Comparison of ENCODE assay signal across 9 mouse cellular contexts in genomic region chr1:109983537-109983912, GRCm38 (mm10). TPM values are rescaled to one million over a fixed set of nuclear protein-coding genes. Genes with fewer than 3 reads are reported as not detected.
DNase-seq lines count a peak whose midpoint lies in the region; ATAC-seq lines count a peak whose summit lies in the region.
"Had no signal": no experiment of that assay in that cellular context is flagged by ENCODE, and none has a peak within 500 bp of the region (broad histone marks: within the 10 kb centered on the region; RNA-seq: fewer than 3 reads in every experiment).

No protein-coding gene starts in this region.

- DNase-seq in left cerebral cortex, postnatal 4 days: peak; percentile 30
- DNase-seq in left cerebral cortex, adult 18-20 months (ENCODE audit: low spot score in 2 of 2): no peak
- no peak for DNase-seq in embryonic facial prominence, embryonic 10.5 days (ENCODE audit: low spot score)
- DNase-seq in testis, postnatal 14 days (ENCODE audit: low spot score): no peak
- no peak for DNase-seq in kidney, adult 8-10 months
- DNase-seq in right cerebral cortex, postnatal 14 days: no peak

- H3K4me1 ChIP-seq in embryonic facial prominence, embryonic 10.5 days: peaks cover 8% of the 10 kb centered on the region; the same call in 1 of the 2 replicates
- no peaks in the 10 kb centered on the region; the same call in 1 of the 2 replicates for H3K4me1 ChIP-seq in hindbrain, embryonic 16.5 days (ENCODE audit: control insufficient read depth, insufficient read depth, low read depth, low read length)
- H3K4me1 ChIP-seq in neural tube, embryonic 14.5 days (ENCODE audit: control insufficient read depth, insufficient read depth, low read length): no peaks in the 10 kb centered on the region

- 20% methylated on average over 6 of the region's 6 CpGs for WGBS in embryonic facial prominence, embryonic 10.5 days
- WGBS in hindbrain, embryonic 16.5 days: 9% methylated on average over 6 of the region's 6 CpGs
- WGBS in neural tube, embryonic 14.5 days: 18% methylated on average over 6 of the region's 6 CpGs

- no peaks in the 10 kb centered on the region for H3K36me3 ChIP-seq in embryonic facial prominence, embryonic 10.5 days (replicated peaks)
- no peaks in the 10 kb centered on the region for H3K36me3 ChIP-seq in hindbrain, embryonic 16.5 days (ENCODE audit: control insufficient read depth, insufficient read depth, low read length)
- no peaks in the 10 kb centered on the region for H3K36me3 ChIP-seq in neural tube, embryonic 14.5 days (ENCODE audit: control insufficient read depth, insufficient read depth, low read length)

- H3K4me3 ChIP-seq in embryonic facial prominence, embryonic 10.5 days: peak overlapping the region; percentile 70
- peak overlapping the region; percentile 54 for H3K4me3 ChIP-seq in hindbrain, embryonic 16.5 days (ENCODE audit: low read length)
- peak overlapping the region; percentile 72 for H3K4me3 ChIP-seq in neural tube, embryonic 14.5 days (ENCODE audit: low read depth, low read length)

- H3K9ac ChIP-seq in hindbrain, embryonic 16.5 days (ENCODE audit: low read depth, low read length): peak overlapping the region; percentile 61
- peak overlapping the region; percentile 64 for H3K9ac ChIP-seq in neural tube, embryonic 14.5 days (replicated peaks; ENCODE audit: low read depth, low read length)

- intact Hi-C loops in left cerebral cortex, postnatal 4 days (cut with DNase I): no loop called here

- no peak overlapping the region for H3K27ac ChIP-seq in embryonic facial prominence, embryonic 10.5 days (replicated peaks)
- H3K27ac ChIP-seq in hindbrain, embryonic 16.5 days (ENCODE audit: low read depth, low read length): peak overlapping the region; percentile 84
- peak overlapping the region; percentile 74 for H3K27ac ChIP-seq in neural tube, embryonic 14.5 days (ENCODE audit: low read depth, low read length)

- no peaks in the 10 kb centered on the region for H3K9me3 ChIP-seq in embryonic facial prominence, embryonic 10.5 days
- H3K9me3 ChIP-seq in hindbrain, embryonic 16.5 days (ENCODE audit: control insufficient read depth, low read length): no peaks in the 10 kb centered on the region
- H3K9me3 ChIP-seq in neural tube, embryonic 14.5 days (ENCODE audit: control insufficient read depth, low read length): no peaks in the 10 kb centered on the region

- ATAC-seq in hindbrain, embryonic 16.5 days: no peak
- no peak for ATAC-seq in neural tube, embryonic 14.5 days (ENCODE audit: low read depth)

- H3K4me2 ChIP-seq in hindbrain, embryonic 16.5 days (ENCODE audit: low read length): peak overlapping the region; percentile 76
- H3K4me2 ChIP-seq in neural tube, embryonic 14.5 days (ENCODE audit: low read depth, low read length): peak overlapping the region; percentile 75

- H3K27me3 ChIP-seq in embryonic facial prominence, embryonic 10.5 days (replicated peaks; ENCODE audit: low read depth, poor library complexity, severe bottlenecking): peaks cover 30% of the 10 kb centered on the region
- no peaks in the 10 kb centered on the region for H3K27me3 ChIP-seq in hindbrain, embryonic 16.5 days (replicated peaks; ENCODE audit: control insufficient read depth, insufficient read depth, low read length)
- no peaks in the 10 kb centered on the region for H3K27me3 ChIP-seq in neural tube, embryonic 14.5 days (ENCODE audit: control insufficient read depth, insufficient read depth, low read length)

RNA-seq across cellular contexts. Expression of gene Cdh7, which starts 1.3 kb away (rescaled TPM):
- 10 to 100 TPM; 18.2 to 19.2 TPM for total RNA-seq in left cerebral cortex, postnatal 4 days (2021)
- 10 to 100 TPM; 20.1 to 25.6 TPM for total RNA-seq in left cerebral cortex, adult 18-20 months (2021)
- 0.87 and 1.0 TPM in 2 replicates for polyA plus RNA-seq in embryonic facial prominence, embryonic 10.5 days (2016; fragmentation: Nextera tagmentation; extraction: Ambion mirVana)
- polyA plus RNA-seq in hindbrain, embryonic 16.5 days (2015; fragmentation: Nextera tagmentation; extraction: Ambion mirVana): 24.9 and 25.4 TPM in 2 replicates
- polyA plus RNA-seq in neural tube, embryonic 14.5 days (2014; fragmentation: Nextera tagmentation; extraction: Ambion mirVana): 22.4 and 25.6 TPM in 2 replicates
- total RNA-seq: granulocyte monocyte progenitor cell, adult 5-6 weeks had no signal

Comparison
In these comparisons a context has a peak if more than half of its experiments do, and no peak if none do; other contexts are left out.
1. RNA of gene Cdh7, which starts 1.3 kb away (polyA plus RNA-seq): 22.4 to 25.6 TPM in neural tube, embryonic 14.5 days and 24.9 to 25.4 TPM in hindbrain, embryonic 16.5 days; 0.87 to 1.0 TPM in embryonic facial prominence, embryonic 10.5 days; every median in the first group is over 10 times any median in the second.
2. Peak in every context shown above with its lines, with median percentiles within 50 percentile points of each other: H3K4me3 ChIP-seq.